Mouse (Mus musculus) limb, embryonic 11.5 days (tissue): ENCODE results near the gene Slc6a20b. TPM values are rescaled to one million over a fixed set of nuclear protein-coding genes. Genes with fewer than 3 reads are reported as not detected.
"Not testable (repeated sequence)": the region's sequence is repeated elsewhere in the genome, so short reads cannot be mapped to it uniquely, and the experiment has no call there.

ENCODE experiments used
- ATAC-seq: fragments of 200-750 bp; cut with Nextera tagmentation; 2 replicates; pipeline ENCODE4 v1.8.0; 2017; ENCODE audit warnings: low read depth; ENCODE audit not compliant: insufficient number of reproducible peaks, low FRiP score, low TSS enrichment
- DNase-seq: peaks from one replicate; pipeline ENCODE4 v3.0.0-alpha.2; 2015; ENCODE audit warnings: low spot score
- H3K27ac ChIP-seq: fragments of 300-500 bp; sonication (generic); replicated peaks from 2 replicates; pipeline ENCODE4 v1.5.1; 2014; ENCODE audit warnings: low read depth, mild to moderate bottlenecking, low read length
- H3K27me3 ChIP-seq: fragments of 300-500 bp; sonication (generic); 2 replicates; pipeline ENCODE4 v1.6.1; 2014; ENCODE audit warnings: mild to moderate bottlenecking, low read length, mixed read lengths; ENCODE audit not compliant: control insufficient read depth, insufficient read depth
- H3K36me3 ChIP-seq: fragments of 300-500 bp; sonication (generic); 2 replicates; pipeline ENCODE4 v1.6.1; 2014; ENCODE audit warnings: mild to moderate bottlenecking, low read length, moderate library complexity, mixed read lengths; ENCODE audit not compliant: control insufficient read depth, insufficient read depth
- H3K4me1 ChIP-seq: fragments of 300-500 bp; sonication (generic); 2 replicates; pipeline ENCODE4 v1.6.1; 2014; ENCODE audit warnings: low read length, mixed read lengths; ENCODE audit not compliant: control insufficient read depth, insufficient read depth
- H3K4me2 ChIP-seq: fragments of 300-500 bp; sonication (generic); 2 replicates; pipeline ENCODE4 v1.6.1; 2014; ENCODE audit warnings: low read depth, mild to moderate bottlenecking, moderate library complexity; ENCODE audit not compliant: severe bottlenecking
- H3K4me3 ChIP-seq: fragments of 300-500 bp; sonication (generic); 2 replicates; pipeline ENCODE4 v1.5.1; 2014; ENCODE audit warnings: low read depth, low read length
- H3K9ac ChIP-seq: fragments of 300-500 bp; sonication (generic); 2 replicates; pipeline ENCODE4 v1.6.1; 2014; ENCODE audit warnings: mild to moderate bottlenecking, low read length
- H3K9me3 ChIP-seq: fragments of 300-500 bp; sonication (generic); 2 replicates; pipeline ENCODE4 v1.6.1; 2016; ENCODE audit warnings: low read length; ENCODE audit not compliant: control insufficient read depth
- WGBS: fragments of 180-500 bp; shearing (Covaris S2); extraction: QIAGEN DNeasy Blood & Tissue Kit; methylation state at CpG from one replicate; pipeline ENCODE4 v1.1.7; 2014; 5-methylcytosine and 5-hydroxymethylcytosine counted together
- polyA plus RNA-seq: library from polyadenylated mRNA; unstranded; fragments of >200 nt; fragmentation: Nextera tagmentation; extraction: Ambion mirVana; gene quantifications from 2 replicates; pipeline ENCODE4 v1.2.1, GENCODE M21; 2014

The Slc6a20b gene
- polyA plus RNA-seq = 0.11 and 0.27 TPM in 2 replicates

GRCm38 (mm10) chr9:123632281-123632680 is at the start of gene Slc6a20b:
Gene Slc6a20b (minus strand): TSS chr9:123632565.
- WGBS = 81% methylated on average over 6 of the region's 6 CpGs
- no peak for DNase-seq
- Histone ChIP-seq H3K4me2 (no peak within 1 kb of the TSS), H3K36me3 (no peaks in the 10 kb centered on the region), H3K9ac (no peak within 1 kb of the TSS), H3K4me3 (no peak within 1 kb of the TSS), H3K9me3 (no peaks in the 10 kb centered on the region), H3K4me1 (no peaks in the 10 kb centered on the region), H3K27me3 (no peaks in the 10 kb centered on the region), H3K27ac (no peak within 1 kb of the TSS)
- ATAC-seq = no peak

GRCm38 (mm10) chr9:123679198-123679597 is 46.8 kb upstream of the Slc6a20b start:
- DNase-seq (no peak), ATAC-seq (0 out of 2 replicates have a peak, but pooled peaks have one; percentile 14)
- Histone ChIP-seq H3K36me3 (no peaks in the 10 kb centered on the region), H3K9ac (no peak overlapping the region), H3K9me3 (no peaks in the 10 kb centered on the region), H3K27me3 (peaks cover 27% of the 10 kb centered on the region), H3K4me1 (peaks cover 4% of the 10 kb centered on the region; the same call in 1 of the 2 replicates), H3K27ac (no peak overlapping the region), H3K4me3 (no peak overlapping the region), H3K4me2 (no peak overlapping the region; the same call in 1 of the 2 replicates)
- 27% methylated on average over 2 of the region's 2 CpGs for WGBS

GRCm38 (mm10) chr9:123678327-123679105 is 46.2 kb upstream of the Slc6a20b start, which contains the start of the genes Ccr9 and Slc6a20a:
Gene Ccr9 (plus strand): TSS chr9:123678439.
Gene Slc6a20a (minus strand): TSS chr9:123678885.
- 1% methylated on average over 73 of the region's 73 CpGs for WGBS
- Histone ChIP-seq H3K27me3 (peaks cover 27% of the 10 kb centered on the region), H3K4me3 (peak within 1 kb of the TSS; percentile 28), H3K36me3 (no peaks in the 10 kb centered on the region), H3K9ac (no peak within 1 kb of the TSS), H3K4me1 (peaks cover 4% of the 10 kb centered on the region; the same call in 1 of the 2 replicates), H3K9me3 (no peaks in the 10 kb centered on the region), H3K4me2 (peak within 1 kb of the TSS; percentile 67), H3K27ac (no peak within 1 kb of the TSS)
- DNase-seq (peak; percentile 55), ATAC-seq (peak; percentile 59; the same call in 1 of the 2 replicates)

GRCm38 (mm10) chr9:123665645-123666044 is 33.3 kb upstream of the Slc6a20b start:
- no peaks in the 10 kb centered on the region for H3K4me1 ChIP-seq
- H3K9me3 ChIP-seq = no peaks in the 10 kb centered on the region
- H3K27me3 ChIP-seq = no peaks in the 10 kb centered on the region
- no peak overlapping the region for H3K4me2 ChIP-seq
- no peak overlapping the region for H3K9ac ChIP-seq
- H3K27ac ChIP-seq = no peak overlapping the region
- ATAC-seq (no peak), DNase-seq (peak; percentile 55)
- 61% methylated on average over 5 of the region's 5 CpGs for WGBS
- no peak overlapping the region for H3K4me3 ChIP-seq
- H3K36me3 ChIP-seq = no peaks in the 10 kb centered on the region

GRCm38 (mm10) chr9:123659986-123660676 is 27.8 kb upstream of the Slc6a20b start:
- H3K4me2 ChIP-seq, H3K27me3 ChIP-seq, H3K4me3 ChIP-seq, H3K9ac ChIP-seq, DNase-seq, H3K4me1 ChIP-seq, H3K9me3 ChIP-seq, H3K27ac ChIP-seq, ATAC-seq, H3K36me3 ChIP-seq: not testable (repeated sequence)
- 87% methylated on average over 17 of the region's 18 CpGs for WGBS

GRCm38 (mm10) chr9:123658981-123659380 is 26.6 kb upstream of the Slc6a20b start:
- no peaks in the 10 kb centered on the region for H3K4me1 ChIP-seq
- DNase-seq = no peak

GRCm38 (mm10) chr9:123657457-123657856 is 25.1 kb upstream of the Slc6a20b start:
- no peak overlapping the region for H3K9ac ChIP-seq
- H3K4me1 ChIP-seq = no peaks in the 10 kb centered on the region
- no peak overlapping the region for H3K4me2 ChIP-seq
- no peak overlapping the region for H3K27ac ChIP-seq
- ATAC-seq (no peak), DNase-seq (no peak)
- no peaks in the 10 kb centered on the region for H3K27me3 ChIP-seq
- WGBS = 71% methylated on average over 3 of the region's 3 CpGs
- H3K36me3 ChIP-seq = no peaks in the 10 kb centered on the region
- no peaks in the 10 kb centered on the region for H3K9me3 ChIP-seq
- no peak overlapping the region for H3K4me3 ChIP-seq

More at GRCm38 (mm10) chr9:123658981-123659380, 26.6 kb upstream of the Slc6a20b start:
- no peak overlapping the region for H3K4me3 ChIP-seq
- no peak overlapping the region for H3K27ac ChIP-seq
- no peak for ATAC-seq
- no peaks in the 10 kb centered on the region for H3K9me3 ChIP-seq
- no peaks in the 10 kb centered on the region for H3K27me3 ChIP-seq
- no peak overlapping the region for H3K4me2 ChIP-seq
- no peaks in the 10 kb centered on the region for H3K36me3 ChIP-seq
- no peak overlapping the region for H3K9ac ChIP-seq

GRCm38 (mm10) chr9:123651369-123651768 is 19.0 kb upstream of the Slc6a20b start:
- H3K27ac ChIP-seq = no peak overlapping the region
- no peak overlapping the region for H3K9ac ChIP-seq
- no peaks in the 10 kb centered on the region for H3K27me3 ChIP-seq
- ATAC-seq = no peak
- DNase-seq = peak; percentile 24
- no peaks in the 10 kb centered on the region for H3K4me1 ChIP-seq
- no peak overlapping the region for H3K4me2 ChIP-seq
- WGBS = 36% methylated on average over 4 of the region's 4 CpGs
- H3K9me3 ChIP-seq = no peaks in the 10 kb centered on the region
- no peaks in the 10 kb centered on the region for H3K36me3 ChIP-seq
- H3K4me3 ChIP-seq = no peak overlapping the region
